Mouse (Mus musculus) heart, embryonic 10.5 days (tissue): ENCODE results near the gene Ifrd2. TPM values are rescaled to one million over a fixed set of nuclear protein-coding genes. Genes with fewer than 3 reads are reported as not detected.

Source experiments
- DNase-seq: peaks from one replicate; pipeline ENCODE4 v3.0.0-alpha.2; 2017; ENCODE audit warnings: low spot score
- H3K27ac ChIP-seq: fragments of 300-500 bp; sonication (generic); 2 replicates; pipeline ENCODE4 v1.5.1; 2016; ENCODE audit warnings: mild to moderate bottlenecking
- H3K27me3 ChIP-seq: fragments of 300-500 bp; sonication (generic); 2 replicates; pipeline ENCODE4 v1.6.1; 2016; ENCODE audit warnings: mild to moderate bottlenecking; ENCODE audit not compliant: poor library complexity, insufficient read depth, severe bottlenecking
- H3K36me3 ChIP-seq: fragments of 300-500 bp; sonication (generic); 2 replicates; pipeline ENCODE4 v1.6.1; 2016; ENCODE audit warnings: mild to moderate bottlenecking, moderate library complexity
- H3K4me1 ChIP-seq: fragments of 300-500 bp; sonication (generic); 2 replicates; pipeline ENCODE4 v1.6.1; 2016; ENCODE audit warnings: mild to moderate bottlenecking
- H3K4me3 ChIP-seq: fragments of 300-500 bp; sonication (generic); 2 replicates; pipeline ENCODE4 v1.5.1; 2016; ENCODE audit warnings: mild to moderate bottlenecking, moderate library complexity
- H3K9me3 ChIP-seq: fragments of 300-500 bp; sonication (generic); 2 replicates; pipeline ENCODE4 v1.6.1; 2016; ENCODE audit warnings: mild to moderate bottlenecking, moderate library complexity
- WGBS: fragments of 180-500 bp; shearing (Covaris S2); methylation state at CpG from one replicate; pipeline ENCODE4 v1.1.7; 2016; 5-methylcytosine and 5-hydroxymethylcytosine counted together
- polyA plus RNA-seq: library from polyadenylated mRNA; unstranded; fragments of >200 nt; fragmentation: Nextera tagmentation; extraction: Ambion mirVana; gene quantifications from 2 replicates; pipeline ENCODE4 v1.2.1, GENCODE M21; 2016

The Ifrd2 gene
- polyA plus RNA-seq, 1 experiment from 2014 or later = 62.8 TPM

DNA sequence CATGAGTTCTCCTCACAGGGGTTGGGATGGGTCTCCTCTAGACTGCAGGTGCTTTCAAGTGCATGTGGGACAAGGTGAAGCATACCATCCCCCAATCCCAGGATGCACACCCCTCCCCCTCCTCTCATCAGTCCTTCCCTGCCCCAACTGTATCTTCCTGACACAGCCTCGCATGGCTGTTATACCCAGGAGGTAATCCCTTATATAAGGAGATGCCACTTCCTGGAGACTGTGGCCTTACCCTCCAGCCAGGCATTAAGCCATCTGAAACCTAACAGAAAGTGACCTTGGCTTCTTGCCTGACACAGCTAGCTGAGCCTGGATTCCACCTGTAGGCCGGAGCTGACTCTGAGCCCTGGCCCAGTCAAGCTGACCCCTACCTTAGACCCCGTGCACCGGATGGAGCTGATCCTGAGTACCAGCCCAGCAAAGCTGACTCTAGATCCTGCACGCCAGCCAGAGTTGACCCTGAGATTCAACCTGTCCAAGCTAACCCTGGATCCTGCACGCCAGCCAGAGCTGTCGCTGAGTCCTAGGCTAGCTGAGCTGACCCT lies 4.9 kb upstream of the Ifrd2 start:
- H3K27ac ChIP-seq = 0 out of 2 replicates have a peak overlapping the region, but pooled peaks have one; percentile 94
- DNase-seq = no peak
- no peaks in the 10 kb centered on the region for H3K27me3 ChIP-seq
- WGBS = 88% methylated on average over 7 of the region's 7 CpGs
- H3K4me1 ChIP-seq = peaks cover 53% of the 10 kb centered on the region
- H3K4me3 ChIP-seq = no peak overlapping the region
- H3K36me3 ChIP-seq = peaks cover 21% of the 10 kb centered on the region
- no peaks in the 10 kb centered on the region for H3K9me3 ChIP-seq

DNA sequence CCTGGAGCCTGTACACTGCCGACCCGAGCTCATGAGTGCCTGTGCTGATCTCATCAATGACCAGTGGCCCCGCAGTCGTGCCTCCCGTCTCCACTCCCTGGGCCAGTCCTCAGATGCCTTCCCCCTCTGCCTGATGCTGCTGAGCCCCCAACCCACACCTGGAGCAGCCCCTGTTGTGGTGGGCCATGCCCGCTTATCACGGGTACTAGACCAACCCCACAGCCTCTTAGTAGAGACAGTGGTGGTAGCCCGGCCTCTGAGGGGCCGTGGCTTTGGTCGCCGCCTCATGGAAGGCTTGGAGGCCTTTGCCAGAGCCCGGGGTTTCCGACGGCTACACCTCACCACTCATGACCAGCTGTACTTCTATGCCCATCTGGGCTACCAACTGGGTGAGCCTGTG lies 4.3 kb upstream of the Ifrd2 start:
- H3K27me3 ChIP-seq = no peaks in the 10 kb centered on the region
- WGBS = 86% methylated on average over 14 of the region's 14 CpGs
- H3K4me1 ChIP-seq = peaks cover 52% of the 10 kb centered on the region
- no peaks in the 10 kb centered on the region for H3K9me3 ChIP-seq
- H3K27ac ChIP-seq = no peak overlapping the region
- H3K36me3 ChIP-seq = peaks cover 21% of the 10 kb centered on the region
- no peak overlapping the region for H3K4me3 ChIP-seq
- no peak for DNase-seq

DNA sequence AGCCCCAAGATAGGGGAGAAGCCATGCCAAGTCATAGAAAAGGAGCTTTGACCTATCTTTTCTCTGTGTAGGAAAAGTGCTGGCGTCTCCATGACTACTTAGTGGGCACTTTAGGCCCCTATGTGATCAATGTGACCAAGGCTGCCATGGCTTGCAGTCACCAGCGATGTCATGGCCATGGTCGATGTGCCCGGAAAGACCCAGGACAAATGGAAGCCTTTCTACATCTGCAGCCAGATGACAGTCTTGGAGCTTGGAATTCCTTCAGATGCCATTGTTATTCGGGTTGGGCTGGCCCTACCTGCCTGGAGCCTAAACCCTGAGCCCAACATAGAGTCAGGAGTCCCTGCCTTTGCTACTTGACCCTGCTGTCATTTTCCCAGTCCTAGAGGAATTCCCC lies 938 bp upstream of the Ifrd2 start:
- Histone ChIP-seq H3K9me3 (no peaks in the 10 kb centered on the region), H3K4me1 (peaks cover 49% of the 10 kb centered on the region), H3K36me3 (peaks cover 42% of the 10 kb centered on the region), H3K4me3 (no peak overlapping the region; the same call in 1 of the 2 replicates), H3K27me3 (no peaks in the 10 kb centered on the region), H3K27ac (peak overlapping the region; percentile 75)
- 80% methylated on average over 5 of the region's 5 CpGs for WGBS
- no peak for DNase-seq

DNA sequence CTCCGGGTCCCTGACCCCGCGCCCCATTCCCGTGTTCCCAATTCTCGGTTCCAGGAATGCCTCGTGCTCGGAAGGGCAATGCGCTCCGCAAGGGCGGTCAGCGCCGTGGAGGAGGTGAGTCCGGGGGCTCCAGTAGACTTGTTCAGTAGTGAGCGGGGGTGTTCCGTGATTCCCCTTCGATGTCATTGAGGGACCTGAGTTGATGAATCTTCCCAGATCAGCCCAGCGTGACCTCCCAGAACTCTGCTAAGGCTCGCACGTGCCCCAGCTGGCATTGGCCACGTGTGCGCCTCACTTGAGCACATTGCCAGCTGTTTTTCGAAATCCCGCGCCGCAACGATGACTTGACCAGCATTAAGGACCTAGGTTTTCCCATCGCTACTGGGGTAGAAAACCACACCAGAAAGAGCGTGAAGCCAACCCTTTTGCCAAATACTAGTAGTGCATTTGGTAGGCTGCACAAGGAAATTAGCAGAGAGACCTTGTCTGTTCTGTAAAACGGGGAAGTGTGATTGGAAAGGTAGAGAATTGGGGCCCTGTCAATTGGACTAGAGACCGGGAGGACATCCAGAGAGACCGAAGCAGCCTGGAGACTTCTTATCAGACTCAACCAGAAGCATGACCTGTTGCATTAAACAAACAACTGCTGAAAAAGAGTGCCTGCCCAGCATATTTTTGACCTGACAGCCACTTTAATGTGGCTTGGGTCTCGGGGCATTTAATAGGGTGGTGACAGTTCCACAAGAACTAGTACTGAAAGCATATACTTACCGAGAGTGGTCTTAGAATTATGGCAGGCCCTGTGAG lies 594 bp downstream of the Ifrd2 start:
- peaks cover 52% of the 10 kb centered on the region for H3K36me3 ChIP-seq
- no peak for DNase-seq
- WGBS = 1% methylated on average over 33 of the region's 33 CpGs
- peak overlapping the region; percentile 86 for H3K4me3 ChIP-seq
- H3K27me3 ChIP-seq = no peaks in the 10 kb centered on the region
- H3K9me3 ChIP-seq = no peaks in the 10 kb centered on the region
- H3K4me1 ChIP-seq = peaks cover 43% of the 10 kb centered on the region
- H3K27ac ChIP-seq = peak overlapping the region; percentile 91

DNA sequence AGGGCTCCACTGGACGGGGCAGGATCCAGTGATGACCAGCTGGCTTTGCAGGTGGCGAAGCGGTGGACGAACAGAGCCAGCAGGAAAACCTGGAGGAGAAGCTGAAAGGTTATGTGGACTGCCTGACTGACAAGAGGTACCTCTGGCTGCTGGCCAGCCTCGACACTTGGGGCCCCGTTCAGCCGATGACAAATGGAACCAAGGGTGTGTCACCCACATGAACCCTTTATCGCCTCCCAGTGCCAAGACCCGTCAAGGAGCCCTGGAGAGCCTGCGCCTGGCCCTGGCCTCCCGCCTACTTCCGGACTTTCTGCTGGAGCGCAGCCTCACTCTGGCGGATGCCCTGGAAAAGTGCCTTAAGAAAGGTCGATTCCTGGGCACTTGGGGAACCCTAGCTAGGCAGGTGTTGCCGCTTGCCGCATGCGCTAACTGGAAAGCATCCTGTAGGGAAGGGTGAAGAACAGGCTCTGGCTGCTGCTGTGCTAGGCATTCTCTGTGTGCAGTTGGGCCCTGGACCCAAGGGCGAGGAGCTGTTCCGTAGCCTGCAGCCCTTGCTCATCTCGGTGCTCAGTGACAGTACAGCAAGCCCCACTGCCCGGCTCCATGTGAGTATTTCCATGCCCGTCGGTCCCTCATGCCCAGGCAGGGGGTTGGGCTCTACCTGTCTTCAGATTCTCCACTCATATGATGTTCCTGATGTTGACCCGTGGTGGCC lies 2.8 kb downstream of the Ifrd2 start:
- DNase-seq = no peak
- Histone ChIP-seq H3K27me3 (no peaks in the 10 kb centered on the region), H3K4me1 (peaks cover 50% of the 10 kb centered on the region), H3K4me3 (peak overlapping the region; percentile 86; the same call in 1 of the 2 replicates), H3K36me3 (peaks cover 57% of the 10 kb centered on the region), H3K27ac (no peak overlapping the region), H3K9me3 (no peaks in the 10 kb centered on the region)
- WGBS = 83% methylated on average over 25 of the region's 25 CpGs

DNA sequence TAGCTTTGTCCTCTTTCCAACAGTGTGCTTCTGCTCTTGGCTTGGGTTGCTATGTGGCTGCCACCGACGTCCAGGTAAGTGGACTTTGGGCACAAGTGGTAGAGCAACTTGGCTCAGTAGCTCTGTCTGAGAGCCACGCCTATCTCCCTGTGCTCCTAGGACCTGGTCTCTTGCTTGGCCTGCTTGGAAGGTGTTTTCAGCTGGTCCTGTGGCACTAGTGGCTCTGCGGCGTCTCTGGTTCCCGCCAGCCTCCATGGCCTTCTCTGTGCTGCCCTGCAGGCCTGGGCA lies 3.3 kb downstream of the Ifrd2 start:
- Histone ChIP-seq H3K4me1 (peaks cover 50% of the 10 kb centered on the region), H3K9me3 (no peaks in the 10 kb centered on the region), H3K36me3 (peaks cover 57% of the 10 kb centered on the region), H3K27me3 (no peaks in the 10 kb centered on the region), H3K4me3 (no peak overlapping the region), H3K27ac (no peak overlapping the region)
- 97% methylated on average over 6 of the region's 6 CpGs for WGBS
- no peak for DNase-seq

DNA sequence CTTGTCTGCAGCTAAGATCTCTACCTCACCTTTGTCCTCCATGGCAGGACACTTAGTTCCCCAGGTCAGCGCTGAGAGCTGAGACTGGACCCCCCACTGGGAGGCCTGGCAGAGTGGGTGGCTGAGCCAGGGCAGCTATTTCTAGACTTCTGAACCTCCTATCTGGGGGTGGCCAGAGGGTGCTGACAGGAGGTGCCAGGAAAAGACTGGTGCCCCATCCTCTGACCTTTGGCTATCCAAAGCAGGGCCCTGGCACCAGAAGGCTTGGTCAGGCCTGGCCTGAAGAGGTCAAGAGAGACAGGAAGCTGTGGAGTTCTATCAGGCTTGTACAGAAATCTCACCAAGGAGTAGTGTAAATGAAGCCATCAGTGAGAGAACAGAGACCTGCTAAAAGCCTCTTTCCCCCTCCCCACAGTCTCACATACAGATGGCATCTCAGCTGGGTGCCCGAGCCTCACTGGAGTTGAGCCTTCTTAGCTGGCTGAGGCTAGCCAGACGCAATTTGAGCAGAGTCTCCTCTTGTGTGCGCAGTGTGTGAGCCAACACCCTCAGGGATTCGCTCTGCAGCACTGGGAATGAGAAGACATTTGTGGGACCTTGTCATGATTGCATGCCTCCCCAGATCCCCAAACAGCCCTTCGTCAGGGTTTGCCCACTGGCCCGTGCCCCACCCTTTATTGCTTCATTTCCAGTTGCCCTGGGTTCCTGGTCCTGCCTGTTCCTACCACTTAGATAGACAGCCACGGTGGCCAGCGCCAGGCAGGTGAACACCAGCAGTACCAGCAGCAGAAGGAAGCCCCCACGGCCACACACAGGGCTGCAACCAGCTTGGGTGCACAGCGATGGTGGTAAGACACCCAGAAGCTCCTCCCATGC lies 5.9 kb downstream of the Ifrd2 start:
- Histone ChIP-seq H3K4me3 (0 out of 2 replicates have a peak overlapping the region, but pooled peaks have one; percentile 9), H3K9me3 (no peaks in the 10 kb centered on the region), H3K4me1 (peaks cover 57% of the 10 kb centered on the region), H3K27me3 (peaks cover 7% of the 10 kb centered on the region; the same call in 1 of the 2 replicates), H3K36me3 (peaks cover 62% of the 10 kb centered on the region), H3K27ac (peak overlapping the region; percentile 42; the same call in 1 of the 2 replicates)
- WGBS = 82% methylated on average over 11 of the region's 11 CpGs
- no peak for DNase-seq

DNA sequence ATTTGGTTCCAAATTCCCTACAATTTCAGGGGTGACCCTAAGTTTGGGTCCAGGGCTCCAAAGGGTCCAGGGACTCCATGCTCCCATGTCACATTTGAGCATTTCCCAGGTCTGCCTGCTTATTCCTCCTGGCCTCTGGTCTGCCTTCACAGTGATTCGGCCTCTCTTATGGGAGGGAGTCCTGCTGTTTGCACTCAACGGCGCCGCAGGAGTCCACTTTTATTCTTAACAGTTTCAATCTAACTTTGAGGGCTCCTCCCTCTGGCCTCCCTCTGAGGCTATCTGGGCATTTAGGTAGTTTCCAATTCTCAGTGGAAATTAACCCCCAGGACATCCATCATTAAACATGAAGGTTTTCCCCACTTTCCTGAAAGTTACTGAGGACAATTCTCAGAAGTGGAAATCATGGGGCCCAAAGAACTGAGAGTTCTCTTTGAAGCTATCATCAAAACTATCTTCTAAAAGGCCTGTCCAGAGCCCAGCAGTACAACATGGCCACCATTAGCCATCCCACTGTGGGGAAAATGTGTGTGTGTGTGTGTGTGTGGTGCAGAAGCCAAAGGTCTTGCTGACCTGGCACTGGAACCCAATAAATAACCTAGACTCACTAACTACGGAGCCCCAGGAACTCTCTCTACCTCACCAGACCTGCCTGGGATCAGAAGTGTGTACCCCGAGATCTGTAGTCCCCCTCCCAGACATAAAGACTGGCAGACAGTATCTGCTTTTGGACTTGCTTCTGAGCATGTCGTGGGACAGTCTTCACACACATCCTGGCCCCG lies 7.0 kb downstream of the Ifrd2 start:
- peaks cover 18% of the 10 kb centered on the region for H3K27me3 ChIP-seq
- no peak overlapping the region for H3K4me3 ChIP-seq
- peaks cover 64% of the 10 kb centered on the region for H3K36me3 ChIP-seq
- H3K4me1 ChIP-seq = peaks cover 47% of the 10 kb centered on the region
- WGBS = 82% methylated on average over 8 of the region's 8 CpGs
- no peaks in the 10 kb centered on the region for H3K9me3 ChIP-seq
- no peak overlapping the region for H3K27ac ChIP-seq
- no peak for DNase-seq

DNA sequence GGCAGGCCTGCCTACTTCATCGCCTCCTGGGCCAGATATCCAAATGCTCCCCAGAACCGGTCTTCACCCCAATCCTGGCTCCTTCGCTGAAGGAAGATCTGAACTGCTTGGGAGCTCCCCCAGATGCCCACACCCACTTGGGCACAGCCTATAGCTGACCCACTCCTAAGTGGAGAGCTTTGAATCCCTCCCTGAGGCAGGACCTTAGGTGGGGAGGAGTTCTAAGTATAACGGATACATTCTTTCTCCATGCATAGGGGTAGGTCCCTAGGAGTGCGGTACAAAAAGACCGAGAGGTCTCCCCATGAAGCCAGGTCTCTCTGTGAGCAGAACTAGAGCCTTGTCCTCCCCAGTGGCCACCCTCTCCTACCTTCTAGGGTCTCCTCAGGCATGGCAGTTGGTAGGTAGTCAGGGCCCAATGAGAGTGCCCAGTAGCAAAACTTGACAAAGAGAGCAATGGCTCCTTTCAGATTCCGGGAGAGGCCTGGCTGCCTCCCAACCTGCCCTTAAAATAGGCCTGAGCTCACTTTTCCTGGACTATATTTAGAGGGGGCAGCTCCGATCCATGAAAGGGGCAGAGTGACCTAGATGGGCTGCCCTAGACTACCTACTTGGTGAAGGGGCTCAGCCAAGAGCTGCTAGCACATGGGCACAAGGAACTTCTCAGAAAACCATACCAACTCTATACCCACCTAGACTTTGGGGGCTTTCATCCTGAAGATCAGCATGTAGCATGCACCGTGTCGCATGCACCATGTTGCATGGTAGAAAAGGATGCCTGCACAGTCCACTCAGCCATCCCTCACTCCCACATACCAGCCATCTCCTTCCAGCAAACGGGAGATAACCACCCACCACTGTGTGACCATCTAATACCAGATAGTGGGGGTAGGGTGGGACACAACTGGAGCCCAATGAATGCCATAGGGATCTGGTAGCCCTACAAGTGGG lies 9.5 kb downstream of the Ifrd2 start:
- Histone ChIP-seq H3K36me3 (peaks cover 40% of the 10 kb centered on the region), H3K27me3 (peaks cover 38% of the 10 kb centered on the region), H3K4me3 (peak overlapping the region; percentile 44), H3K9me3 (no peaks in the 10 kb centered on the region), H3K27ac (peak overlapping the region; percentile 88), H3K4me1 (peaks cover 45% of the 10 kb centered on the region)
- DNase-seq = no peak
- WGBS = 70% methylated on average over 11 of the region's 11 CpGs

DNA sequence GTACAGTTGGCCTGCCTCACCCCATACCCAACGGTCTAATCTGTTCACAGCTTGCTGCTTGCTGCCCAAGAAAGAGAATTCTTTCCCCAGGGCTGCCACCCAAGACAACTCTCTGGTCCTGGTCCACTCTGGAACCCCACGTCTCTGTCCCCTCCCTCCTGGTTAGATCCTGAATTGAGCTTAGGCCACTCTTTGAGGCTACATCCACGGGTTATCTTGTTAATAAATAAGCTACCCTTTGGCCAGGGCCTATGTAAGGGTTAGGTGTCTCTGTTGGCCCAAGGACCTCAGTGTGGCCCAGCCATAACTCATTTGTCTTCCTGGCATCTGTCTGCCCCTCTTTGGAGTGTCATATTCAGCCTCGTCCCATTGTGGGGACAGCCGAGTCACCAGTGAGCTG lies 10.9 kb downstream of the Ifrd2 start:
- no peak overlapping the region for H3K4me3 ChIP-seq
- peaks cover 25% of the 10 kb centered on the region for H3K36me3 ChIP-seq
- H3K27ac ChIP-seq = 0 out of 2 replicates have a peak overlapping the region, but pooled peaks have one; percentile 30
- DNase-seq = no peak
- WGBS = 77% methylated on average over 5 of the region's 5 CpGs
- H3K27me3 ChIP-seq = peaks cover 46% of the 10 kb centered on the region
- H3K4me1 ChIP-seq = peaks cover 46% of the 10 kb centered on the region
- no peaks in the 10 kb centered on the region for H3K9me3 ChIP-seq

DNA sequence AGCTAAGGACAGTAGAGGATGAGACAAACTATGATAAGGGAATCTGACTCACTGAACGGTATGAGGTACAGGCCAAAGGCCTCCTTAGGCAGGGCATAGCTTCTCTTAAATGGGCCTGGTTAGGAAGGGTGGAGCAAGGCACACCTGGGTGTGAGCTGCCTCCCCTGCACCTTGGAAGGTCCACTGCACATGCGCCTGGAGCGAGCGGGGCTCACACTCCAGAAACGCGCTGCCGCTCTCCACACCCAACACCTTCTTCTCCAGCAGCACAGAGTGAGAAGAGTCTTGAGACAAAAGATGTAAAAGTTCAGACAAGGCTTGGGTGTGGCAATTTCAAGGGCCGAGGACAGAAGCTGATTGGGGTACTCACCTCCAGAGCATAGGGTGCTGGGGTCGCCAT lies 12.0 kb downstream of the Ifrd2 start:
- no peak overlapping the region for H3K4me3 ChIP-seq
- H3K27ac ChIP-seq = no peak overlapping the region
- WGBS = 76% methylated on average over 9 of the region's 9 CpGs
- peaks cover 15% of the 10 kb centered on the region; the same call in 1 of the 2 replicates for H3K36me3 ChIP-seq
- peaks cover 50% of the 10 kb centered on the region for H3K4me1 ChIP-seq
- no peak for DNase-seq
- H3K9me3 ChIP-seq = no peaks in the 10 kb centered on the region
- peaks cover 57% of the 10 kb centered on the region for H3K27me3 ChIP-seq
